Mouse (Mus musculus) megakaryocyte-erythroid progenitor cell, adult 5-6 weeks (primary cell): Measurements from ENCODE around the gene Ank3. TPM values are rescaled to one million over a fixed set of nuclear protein-coding genes. Genes with fewer than 3 reads are reported as not detected.

ENCODE experiments used
- ATAC-seq: replicated peaks from 2 replicates; pipeline ENCODE4 v1.8.0; 2016; ENCODE audit warnings: mild to moderate bottlenecking, inconsistent platforms; ENCODE audit not compliant: severe bottlenecking, poor library complexity, low FRiP score, low TSS enrichment
- total RNA-seq, 2 experiments: library from RNA; stranded (forward) in 1 of 2; stranded (reverse) in 1 of 2; fragments of 200-1000, 215-1000 nt in 1 of 2; fragments of >200 nt in 1 of 2; fragmentation: Nextera tagmentation in 1 of 2; gene quantifications; 2 replicates each; pipeline ENCODE4 v1.2.3; 2014 to 2017

The Ank3 gene
- total RNA-seq, 2 experiments from 2014 or later = 0.09 TPM; not detected in 1

DNA sequence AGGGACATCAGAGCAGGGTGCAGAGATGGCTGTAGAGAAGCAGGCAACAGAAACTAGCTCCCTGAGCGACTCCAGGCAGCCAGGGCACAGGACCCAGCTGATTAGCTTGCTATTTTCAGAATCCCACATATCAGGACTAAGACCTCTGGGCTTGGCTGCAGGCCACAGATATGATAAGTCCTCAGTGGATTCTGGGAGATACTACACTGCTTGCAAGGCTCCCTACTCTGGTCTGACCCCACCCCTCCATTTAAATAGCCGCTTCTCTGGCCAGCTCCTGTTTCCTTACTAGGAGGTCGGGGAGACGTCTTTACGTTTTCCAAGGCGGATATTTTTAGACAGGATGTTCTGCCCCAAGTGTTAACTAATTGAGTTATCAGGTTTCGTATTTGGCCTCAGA lies 386.7 kb downstream of the Ank3 start:
- ATAC-seq = peak; percentile 86

DNA sequence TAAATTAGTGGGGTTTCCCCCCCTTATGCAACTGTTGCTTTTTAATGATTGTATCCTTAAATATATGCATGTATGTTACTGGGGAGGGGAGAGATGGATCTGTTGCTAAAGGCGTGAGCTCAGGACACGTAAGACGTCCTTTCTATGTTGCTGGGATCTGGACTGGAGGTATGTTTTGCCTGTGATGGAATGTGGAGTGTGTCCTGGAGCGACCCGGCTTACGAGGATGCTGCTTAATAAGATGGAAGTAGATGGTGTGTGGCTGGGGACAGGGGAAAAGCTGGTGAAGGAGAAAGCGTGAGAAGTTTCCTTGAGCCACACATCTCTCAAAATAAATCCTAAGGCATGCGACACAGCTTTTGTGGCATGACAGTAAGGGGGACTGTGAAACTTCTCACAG lies 387.1 kb downstream of the Ank3 start:
- ATAC-seq = no peak

DNA sequence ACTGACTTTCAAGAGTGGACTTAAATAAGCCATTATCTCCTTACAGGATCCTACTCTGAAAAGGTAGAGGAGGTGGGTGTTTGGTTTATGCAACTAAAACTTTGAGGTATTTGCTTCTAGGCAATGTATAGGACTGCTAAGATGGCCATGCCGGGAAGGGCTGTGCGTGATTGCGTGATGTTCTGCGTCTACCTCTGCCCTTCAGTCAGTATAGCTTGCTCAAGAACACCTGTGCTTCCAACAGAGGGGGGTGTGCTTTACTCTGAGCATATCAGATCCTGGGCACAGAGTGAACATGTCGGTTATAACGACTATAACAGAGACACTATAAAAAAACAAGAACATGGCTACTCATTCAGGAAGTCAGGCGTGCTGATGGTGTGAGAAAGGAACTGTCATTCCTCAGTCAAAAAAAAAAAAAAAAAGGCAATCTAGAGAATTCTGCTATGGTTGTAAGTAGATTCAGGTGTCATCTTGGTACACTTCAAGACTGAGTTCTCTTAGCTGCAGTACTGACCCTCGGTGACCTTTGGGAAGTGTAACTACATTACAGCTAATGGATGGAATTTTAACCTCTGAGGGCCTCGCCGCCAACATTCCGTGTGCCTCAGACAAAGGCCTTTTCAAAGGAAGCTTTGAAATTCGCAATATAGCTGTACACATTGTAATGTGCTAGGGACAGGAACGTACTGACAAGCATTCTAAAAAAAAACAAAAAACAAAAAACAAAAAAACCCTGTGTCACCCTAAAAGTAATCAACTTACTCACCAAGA lies 387.8 kb downstream of the Ank3 start:
- no peak for ATAC-seq

DNA sequence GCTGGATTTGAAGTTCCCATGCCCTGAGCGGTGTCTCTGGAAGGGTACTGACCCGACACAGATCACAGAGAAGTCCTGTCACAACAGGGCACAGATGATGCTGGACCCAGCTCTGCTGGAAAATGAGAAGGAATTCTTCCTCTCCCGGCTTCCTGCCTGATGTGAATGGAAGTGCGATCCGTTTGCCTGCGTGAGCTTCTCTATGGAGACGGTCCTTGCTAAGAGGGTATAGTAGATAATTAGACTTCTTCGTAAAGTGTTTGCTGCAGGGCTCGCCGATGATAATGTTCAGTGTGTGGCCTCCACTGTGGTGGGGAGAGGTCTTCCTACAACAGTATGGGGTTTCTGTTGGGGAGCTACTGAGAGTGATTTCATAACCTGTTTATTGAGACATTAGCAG lies 388.8 kb downstream of the Ank3 start:
- ATAC-seq = no peak

DNA sequence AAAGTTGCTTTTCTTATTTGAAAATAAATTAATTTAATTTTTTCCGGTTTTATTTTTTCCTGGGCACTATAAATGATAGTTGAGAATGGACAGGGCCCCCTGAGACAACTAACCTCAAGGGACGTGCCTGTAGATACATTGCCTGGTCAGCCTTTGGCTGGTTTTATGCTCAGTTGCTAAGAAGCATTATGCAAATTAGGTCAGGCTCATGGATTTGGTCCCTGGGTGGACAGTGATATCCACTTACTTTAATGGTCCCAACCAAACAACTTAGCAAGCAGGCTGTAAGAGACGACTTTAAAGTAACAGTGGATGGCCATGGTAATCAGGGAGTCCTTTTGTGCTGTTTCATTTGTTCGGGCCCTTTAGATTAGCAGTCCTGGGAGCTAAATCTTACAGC lies 392.0 kb downstream of the Ank3 start:
- no peak for ATAC-seq

DNA sequence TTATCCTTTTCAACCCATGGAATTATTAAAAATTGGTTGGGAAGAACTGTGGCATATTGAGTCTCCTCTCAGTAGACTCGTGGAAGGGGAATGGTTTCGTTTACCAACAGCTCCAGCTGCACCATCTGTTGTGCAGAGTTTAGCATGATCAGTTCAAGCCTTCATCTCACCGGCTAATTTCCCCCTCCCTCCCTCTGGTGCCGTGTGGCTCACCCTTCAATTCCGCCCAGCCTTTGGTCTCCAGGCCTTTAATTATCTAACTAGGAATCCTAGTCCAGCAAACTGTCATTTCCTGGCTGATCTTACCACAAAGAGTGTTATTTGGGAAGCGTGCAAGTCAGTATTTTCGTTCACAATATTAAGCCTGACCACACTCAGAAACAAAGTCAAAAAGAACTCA lies 393.4 kb downstream of the Ank3 start:
- ATAC-seq = no peak

DNA sequence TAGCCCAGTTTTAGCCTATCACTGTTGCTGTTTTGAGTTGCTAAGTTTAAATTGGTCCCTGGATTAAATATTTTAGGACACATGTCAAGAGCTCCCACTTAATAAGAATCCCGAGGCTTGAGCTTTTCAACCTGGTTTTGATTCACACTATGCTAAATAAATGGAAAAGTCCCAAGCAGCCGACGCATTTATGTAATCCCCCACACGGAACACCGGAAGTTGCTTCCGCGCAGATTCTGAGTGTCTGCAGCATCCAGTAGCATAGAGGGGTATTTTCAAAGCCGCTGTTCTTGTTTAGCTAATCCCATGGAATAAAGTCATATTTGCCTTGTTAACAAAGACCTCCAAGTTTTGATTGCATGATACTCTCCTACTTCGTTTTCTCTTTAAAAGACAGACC lies 393.8 kb downstream of the Ank3 start:
- ATAC-seq = no peak

DNA sequence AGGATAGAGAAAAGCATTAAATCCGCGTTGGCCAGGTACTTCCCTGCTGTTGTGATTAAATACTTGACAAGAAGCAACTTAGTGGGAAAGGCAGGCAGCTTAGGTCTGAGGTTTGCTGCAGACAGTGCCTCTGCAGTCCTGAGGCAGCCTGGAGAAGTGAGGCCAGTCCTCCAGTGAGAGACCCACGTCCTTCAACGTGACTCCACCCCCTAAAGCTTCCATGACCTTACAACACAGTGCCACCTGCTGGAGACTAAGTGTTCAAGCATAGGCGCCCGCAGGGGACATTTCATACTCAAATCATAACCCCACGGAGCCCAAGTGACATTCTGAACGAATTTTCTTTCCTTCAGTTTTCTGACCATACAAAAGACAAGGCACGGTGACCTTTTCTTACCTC lies 394.5 kb downstream of the Ank3 start:
- peak; percentile 87; the same call in 1 of the 2 replicates for ATAC-seq

DNA sequence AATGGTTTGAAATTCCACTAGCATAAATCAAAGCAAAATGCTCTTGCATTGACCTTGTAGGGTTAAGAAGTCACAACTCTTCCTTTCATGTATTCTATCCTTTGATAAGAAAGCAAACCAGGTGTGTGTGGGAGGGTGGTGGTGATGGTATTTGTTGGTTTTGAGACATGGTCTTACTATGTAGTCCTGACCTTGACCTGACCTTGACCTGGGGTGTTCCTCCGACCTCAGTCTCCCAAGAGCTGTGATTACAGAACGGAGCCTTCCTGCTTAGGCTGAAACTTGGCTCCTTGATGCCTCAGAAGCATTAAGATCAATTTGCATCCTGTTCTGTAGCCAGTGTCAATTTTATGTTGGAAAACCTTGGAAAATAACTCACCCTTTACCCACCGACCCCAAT lies 397.1 kb downstream of the Ank3 start:
- ATAC-seq = no peak

DNA sequence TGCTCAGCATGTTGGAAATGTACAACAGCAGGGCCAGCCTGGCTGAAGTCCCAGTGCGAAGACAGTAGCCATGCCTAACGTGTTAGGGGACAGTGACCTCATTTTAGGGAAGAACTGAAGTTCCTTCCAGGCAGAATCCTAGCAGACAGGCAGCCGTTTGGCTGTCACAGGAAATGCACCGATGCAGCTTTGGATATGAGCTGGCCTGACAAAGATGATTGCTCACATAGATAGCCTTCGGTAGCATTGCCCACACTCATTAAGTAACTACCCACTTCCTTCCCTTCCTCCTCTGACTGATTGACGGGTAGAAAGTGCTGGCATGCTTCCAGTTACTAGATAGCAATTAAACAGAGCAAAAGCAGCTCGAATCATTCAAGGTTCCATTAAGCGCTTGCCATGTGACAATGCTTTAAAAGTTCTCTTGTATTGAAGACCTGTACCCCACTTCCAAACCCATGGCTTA lies 397.9 kb downstream of the Ank3 start:
- peak; percentile 38 for ATAC-seq

DNA sequence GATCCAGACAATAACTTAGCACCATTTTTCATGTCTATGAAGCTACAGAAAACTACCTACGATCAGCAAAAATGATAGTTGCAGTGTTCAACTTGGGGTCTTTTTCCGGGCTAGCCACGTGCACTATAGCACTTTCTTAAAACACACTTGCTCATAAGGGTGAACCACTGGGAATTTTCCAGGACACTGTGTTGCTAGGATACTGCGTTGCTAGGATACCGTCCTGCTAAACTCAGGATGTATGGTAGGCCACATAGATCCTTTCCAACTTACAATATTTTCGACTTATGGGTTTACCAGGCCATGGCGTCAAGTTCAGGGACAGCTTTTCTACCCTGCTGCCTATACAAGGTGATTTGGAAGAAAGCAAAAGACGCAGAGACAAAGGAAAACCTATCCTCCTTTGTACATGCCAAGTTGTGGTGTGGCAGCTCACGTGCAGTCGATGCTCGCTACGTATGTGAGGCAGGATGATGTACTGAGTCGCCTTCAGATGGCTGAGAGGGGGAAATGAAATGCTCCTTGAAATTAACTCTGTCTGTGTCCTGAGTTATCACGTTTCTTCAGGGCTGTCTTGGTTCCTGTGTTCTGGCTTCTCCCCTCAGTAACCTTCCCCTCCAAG lies 404.7 kb downstream of the Ank3 start:
- no peak for ATAC-seq

DNA sequence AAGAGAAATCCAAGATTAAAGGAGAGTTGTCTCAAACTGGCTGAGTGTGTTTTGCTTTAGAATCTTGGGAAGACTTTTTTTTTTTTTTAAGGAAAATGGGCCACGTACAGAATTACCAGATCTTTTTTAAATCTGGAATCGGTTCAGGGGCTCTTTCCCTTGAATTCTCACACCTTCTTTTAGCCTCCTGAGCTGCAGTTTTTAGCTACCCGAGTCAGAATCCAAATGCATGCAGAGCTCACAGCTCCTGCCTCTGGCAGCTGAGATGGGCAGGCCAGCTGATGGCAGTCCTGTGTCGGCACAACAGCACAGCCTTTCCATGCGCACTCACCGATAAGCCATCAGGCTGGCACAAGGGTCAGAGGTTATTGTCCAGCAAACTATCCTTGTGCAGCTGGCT lies 406.0 kb downstream of the Ank3 start:
- ATAC-seq = no peak

DNA sequence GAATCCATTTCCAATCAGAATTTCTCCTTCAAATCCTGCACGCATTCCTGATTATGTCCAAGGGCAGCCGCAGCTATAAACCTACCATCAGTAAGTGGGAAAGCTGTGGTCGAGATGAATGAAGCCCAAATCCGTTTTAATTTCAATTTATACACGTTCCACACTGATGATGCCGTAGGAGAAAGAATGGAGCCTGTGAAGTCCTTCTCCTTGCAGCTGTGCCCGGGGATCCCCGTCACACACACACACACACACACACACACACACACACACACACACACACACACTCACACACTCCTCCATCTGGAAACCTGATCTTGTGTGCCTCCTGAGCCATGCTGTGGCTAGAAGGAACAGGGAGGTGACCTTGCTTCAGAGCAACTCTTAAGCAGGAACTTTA lies 412.2 kb downstream of the Ank3 start:
- no peak for ATAC-seq

DNA sequence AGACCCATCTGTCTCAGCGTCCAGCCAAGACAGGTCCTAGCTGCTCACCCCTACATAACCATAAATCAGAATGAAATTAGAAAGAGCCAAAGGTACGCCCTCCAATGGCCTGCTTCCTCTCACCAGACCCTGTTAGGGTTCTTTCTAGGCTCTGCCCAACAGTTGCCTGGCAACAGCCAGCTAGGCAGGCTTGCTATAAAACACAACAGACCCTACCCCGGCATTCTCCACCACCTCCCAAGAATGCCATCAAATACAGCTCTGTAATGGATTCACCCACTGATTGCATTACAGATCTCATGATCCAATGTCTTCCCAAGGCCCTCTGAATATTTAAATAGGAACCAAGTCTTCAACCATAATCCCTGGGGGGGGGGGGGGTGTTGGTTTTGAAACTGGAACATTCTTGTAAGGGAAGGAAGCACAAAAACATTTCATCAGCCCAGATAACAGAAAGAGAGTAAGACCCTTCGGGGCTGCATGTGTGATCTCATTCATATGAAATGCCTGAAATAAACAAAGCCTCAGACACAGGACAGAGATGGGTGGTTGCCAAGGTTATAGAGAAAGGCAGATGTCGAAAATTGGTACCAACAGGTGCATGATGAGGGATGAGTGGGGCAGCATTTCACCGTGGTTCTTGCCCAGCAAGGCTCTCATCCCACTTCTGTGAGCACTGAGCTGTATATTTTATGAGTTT lies 415.4 kb downstream of the Ank3 start:
- no peak for ATAC-seq

DNA sequence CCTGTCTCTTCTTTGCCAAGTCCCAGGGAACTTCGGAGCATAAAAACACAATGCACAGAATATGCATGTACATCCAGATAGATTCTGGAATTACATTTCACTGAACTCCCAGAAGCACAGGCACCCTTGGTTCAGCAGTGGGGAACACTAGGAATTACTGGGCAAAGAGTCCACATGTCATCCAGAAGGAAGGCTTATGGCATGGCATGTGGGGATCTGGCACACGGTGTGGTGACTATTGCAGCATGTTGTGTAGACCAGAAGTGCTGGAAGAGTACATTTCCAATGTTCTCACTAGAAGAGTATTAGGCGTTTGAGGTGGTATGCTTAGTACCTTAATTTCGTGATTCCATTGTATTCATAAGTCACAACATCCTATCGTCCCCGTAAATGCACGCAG lies 422.7 kb downstream of the Ank3 start:
- ATAC-seq = no peak

DNA sequence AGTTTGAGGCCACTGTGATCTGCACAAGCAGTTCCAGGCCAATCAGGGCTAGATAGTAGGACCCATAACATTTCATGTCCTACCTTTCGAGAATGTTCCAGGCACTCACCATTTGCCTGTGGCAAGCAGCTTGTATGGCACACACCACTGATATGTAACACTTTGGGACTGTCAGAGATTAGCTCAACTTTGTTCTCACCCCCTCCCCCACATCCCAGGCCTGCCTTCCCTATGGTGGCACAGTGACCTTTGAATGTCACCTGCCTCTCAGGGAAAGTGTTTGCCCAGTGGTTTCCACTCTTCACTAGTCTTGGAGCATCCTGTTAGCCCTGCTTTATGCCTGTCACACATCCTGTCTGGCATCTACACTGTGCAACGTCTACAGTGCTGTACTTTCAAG lies 430.2 kb downstream of the Ank3 start:
- no peak for ATAC-seq

DNA sequence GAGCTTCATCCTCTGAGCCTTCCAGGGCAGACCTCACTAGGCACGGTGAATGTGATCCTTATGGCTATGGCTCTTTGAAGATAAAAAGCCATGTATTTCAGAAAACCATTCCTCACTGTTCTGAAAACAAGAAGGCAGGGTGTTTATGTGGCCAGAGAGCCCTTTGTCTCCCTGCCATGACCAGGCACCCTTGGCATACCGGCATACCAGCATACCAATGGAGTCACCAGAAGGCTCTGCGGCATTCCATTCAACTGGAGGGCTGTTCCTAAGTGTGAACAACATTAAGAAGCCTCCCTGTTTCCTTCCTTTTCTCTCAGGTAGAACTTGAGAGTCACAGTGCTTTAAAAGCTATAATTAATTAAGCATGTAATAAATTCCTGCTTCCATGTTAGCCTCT lies 430.7 kb downstream of the Ank3 start:
- no peak for ATAC-seq

DNA sequence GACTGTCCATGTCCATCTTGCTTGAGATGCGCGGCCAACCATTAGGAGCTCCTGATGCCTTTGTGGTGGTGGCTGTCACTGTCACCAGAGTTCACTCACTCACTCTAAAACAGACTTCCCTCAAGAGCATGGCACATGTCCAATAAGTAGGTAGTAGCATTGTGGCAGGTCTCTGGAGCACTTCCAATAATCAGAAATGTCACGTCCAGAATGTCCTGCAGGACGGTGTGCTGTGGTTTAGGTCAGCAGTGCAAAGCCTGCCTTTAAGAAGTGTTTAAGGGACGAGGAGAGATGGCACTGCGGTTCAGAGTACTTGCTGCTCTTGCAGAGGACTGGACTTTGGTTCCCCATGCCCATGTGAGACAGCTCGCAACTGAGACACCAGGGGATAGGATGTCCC lies 433.0 kb downstream of the Ank3 start:
- ATAC-seq = no peak

DNA sequence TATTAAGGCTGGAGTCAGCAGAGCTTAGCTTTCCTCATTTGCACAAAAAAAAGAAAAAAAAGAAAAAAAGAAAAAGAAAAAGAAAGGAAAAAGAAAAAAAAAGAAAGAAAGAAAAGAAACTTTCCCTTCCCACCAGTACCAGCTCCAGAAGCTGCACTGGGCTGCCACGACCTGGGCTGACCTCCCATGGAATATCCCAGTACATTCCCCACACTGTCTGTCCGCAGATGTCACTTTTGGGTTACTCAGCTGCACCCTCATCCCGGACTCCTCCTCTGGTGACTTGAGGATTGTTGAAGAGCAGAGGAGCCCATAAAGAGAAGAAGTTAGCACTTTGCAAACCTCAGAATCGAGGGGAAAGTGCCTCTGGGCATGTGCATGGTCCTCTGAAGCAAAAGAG lies 433.7 kb downstream of the Ank3 start:
- ATAC-seq = no peak

DNA sequence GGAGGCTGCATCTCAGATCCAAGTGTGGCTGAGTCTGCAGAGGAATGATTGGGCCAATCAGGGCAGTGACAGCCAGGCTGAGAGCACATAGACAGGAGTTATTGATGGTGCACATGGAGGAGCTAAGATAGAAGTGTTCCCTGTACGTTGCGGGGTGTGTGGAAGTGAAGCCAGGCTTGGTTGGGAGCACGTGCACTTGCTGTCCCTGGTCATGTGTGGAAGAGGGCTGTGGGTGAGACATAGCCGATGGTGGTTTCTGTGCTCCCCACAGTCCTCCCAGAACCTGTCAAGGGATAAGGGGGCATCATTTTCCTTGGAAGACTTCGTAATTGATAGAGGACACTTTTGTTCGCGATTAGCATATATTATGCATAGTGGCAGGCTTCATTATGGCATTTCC lies 434.2 kb downstream of the Ank3 start:
- no peak for ATAC-seq

DNA sequence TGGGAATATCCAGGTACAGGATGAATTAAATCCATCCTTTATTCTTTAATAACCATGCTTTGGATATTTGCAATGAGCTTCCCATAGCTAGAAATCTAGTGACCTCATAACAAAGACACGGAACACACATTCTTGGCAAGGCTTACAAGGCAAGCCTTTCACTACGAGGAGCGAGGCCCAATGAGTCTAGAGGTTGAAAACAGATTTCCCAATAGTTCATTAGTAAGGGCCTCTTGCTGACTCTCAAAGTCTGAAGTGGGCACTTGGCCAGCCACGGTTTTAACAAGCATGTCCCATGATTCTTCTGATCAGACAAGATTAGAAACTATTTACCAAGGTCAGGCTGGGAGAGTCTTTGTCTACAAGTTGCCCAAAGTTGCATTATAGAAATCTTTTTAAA lies 436.1 kb downstream of the Ank3 start:
- ATAC-seq = no peak
